Mouse (Mus musculus) 3T3-L1 (cell line): ENCODE measurements around the gene Larp1b.

Experiments used
- DNase-seq: peaks from one replicate; pipeline ENCODE4 v3.0.0-alpha.2; 2015; ENCODE audit warnings: low read depth, low spot score

The Larp1b gene

GRCm38 (mm10) chr3:41082885-41083789 is 133.5 kb downstream of the Larp1b start, which contains the start of gene Pgrmc2:
Pgrmc2 (minus strand) TSS chr3:41083046.
- peak; percentile 98 for DNase-seq

- DNase-seq, result peak; percentile 69
These were observed 134.1 kb downstream of the Larp1b start for GRCm38 (mm10) chr3:41083790-41084112.

- no peak for DNase-seq
These were observed 134.8 kb downstream of the Larp1b start for GRCm38 (mm10) chr3:41084421-41084820.

GRCm38 (mm10) chr3:41087071-41087470 is 137.4 kb downstream of the Larp1b start:
- no peak for DNase-seq
